Mouse (Mus musculus) ES-E14 (cell line): Measurements from ENCODE around the gene Trpm4. TPM values are rescaled to one million over a fixed set of nuclear protein-coding genes. Genes with fewer than 3 reads are reported as not detected.
A peak's percentile ranks its signal among the peaks of the same experiment; 100 is the strongest.

Experiments
- DNase-seq: peaks from one replicate; pipeline ENCODE4 v3.0.0-alpha.2; 2013; ENCODE audit warnings: low read depth, low spot score
- H3K27ac ChIP-seq: 2 replicates; pipeline ENCODE4 v1.5.1; 2012; ENCODE audit warnings: low read depth, mild to moderate bottlenecking, low read length, moderate library complexity, mixed read lengths; ENCODE audit not compliant: poor library complexity, insufficient read depth, severe bottlenecking
- H3K36me3 ChIP-seq: 2 replicates; pipeline ENCODE4 v1.6.1; 2012; ENCODE audit warnings: mild to moderate bottlenecking, low read length, moderate library complexity, mixed read lengths; ENCODE audit not compliant: control insufficient read depth, poor library complexity, insufficient read depth, severe bottlenecking
- H3K4me1 ChIP-seq, 2 experiments: fragments of 150-350 bp in 1 of 2; sonication (generic) in 1 of 2; 2 replicates each; pipeline ENCODE4 v1.6.1; 2012; ENCODE audit warnings: low read length in 2 of 2, mild to moderate bottlenecking in 1 of 2, mixed read lengths in 1 of 2; ENCODE audit not compliant: control insufficient read depth in 2 of 2, insufficient read depth in 2 of 2, poor library complexity in 1 of 2
- H3K4me3 ChIP-seq, 2 experiments: fragments of 150-350 bp in 1 of 2; sonication (generic) in 1 of 2; 2 replicates each; pipeline ENCODE4 v1.5.1; 2012; ENCODE audit warnings: low read length in 2 of 2, low read depth in 1 of 2, mild to moderate bottlenecking in 1 of 2, mixed read lengths in 1 of 2; ENCODE audit not compliant: insufficient read depth in 1 of 2, poor library complexity in 1 of 2, severe bottlenecking in 1 of 2
- H3K9ac ChIP-seq: 2 replicates; pipeline ENCODE4 v1.6.1; 2012; ENCODE audit warnings: low read depth, mild to moderate bottlenecking, low read length, mixed read lengths; ENCODE audit not compliant: poor library complexity, insufficient read depth, severe bottlenecking
- H3K9me3 ChIP-seq: fragments of 150-350 bp; sonication (generic); 2 replicates; pipeline ENCODE4 v1.6.1; 2012; ENCODE audit warnings: low read depth, mild to moderate bottlenecking, low read length; ENCODE audit not compliant: control insufficient read depth, insufficient read depth
- CHD2 ChIP-seq: IDR thresholded peaks from 2 replicates; pipeline ENCODE4 v1.6.1; 2014; ENCODE audit warnings: mild to moderate bottlenecking, low read depth, low read length, inconsistent platforms
- HCFC1 ChIP-seq: IDR thresholded peaks from 2 replicates; pipeline ENCODE4 v1.6.1; 2012; ENCODE audit warnings: low read length, inconsistent platforms, borderline replicate concordance; ENCODE audit not compliant: insufficient read depth
- MAFK ChIP-seq: IDR thresholded peaks from 2 replicates; pipeline ENCODE4 v1.6.1; 2014; ENCODE audit warnings: mild to moderate bottlenecking, low read depth, low read length, inconsistent platforms; ENCODE audit not compliant: insufficient read depth
- ZC3H11A ChIP-seq: IDR thresholded peaks from 2 replicates; pipeline ENCODE4 v1.6.1; 2012; ENCODE audit warnings: low read depth, mild to moderate bottlenecking, inconsistent platforms, low read length, borderline replicate concordance
- ZNF384 ChIP-seq: IDR thresholded peaks from 2 replicates; pipeline ENCODE4 v1.6.1; 2012; ENCODE audit warnings: low read depth, low read length, inconsistent platforms
- in situ Hi-C, 2 experiments: fragments of 600-800 bp; cut with MboI; formaldehyde crosslinking; loops; one replicate each; pipeline ENCODE4 v1.15.1; 2025; ENCODE audit warnings: low sequenced_read_pairs in 2 of 2, inconsistent platforms in 1 of 2; ENCODE audit not compliant: unreplicated experiment in 2 of 2
- total RNA-seq: library from RNA; depleted of rRNA; stranded (reverse); fragments of 300-350 nt; gene quantifications from 2 replicates; pipeline ENCODE4 v1.2.3, GENCODE M21; 2012

Gene Trpm4
- total RNA-seq, 1 experiment: 26.5 TPM

GRCm38 (mm10) chr7:45325800-45326199 is 7.8 kb downstream of the Trpm4 start:
- Histone ChIP-seq H3K27ac (no peak overlapping the region), H3K9me3 (no peaks in the 10 kb centered on the region), H3K9ac (no peak overlapping the region), H3K4me3 (no peak overlapping the region), H3K36me3 (peaks cover 13% of the 10 kb centered on the region; the same call in 1 of the 2 replicates), H3K4me1 (no peaks in the 10 kb centered on the region)
- no peak for TF ChIP-seq MAFK
- TF ChIP-seq ZC3H11A: no peak
- no peak for TF ChIP-seq CHD2
- no peak for TF ChIP-seq HCFC1
- no peak for TF ChIP-seq ZNF384
- in situ Hi-C loops: no loop called here
- DNase-seq: no peak

GRCm38 (mm10) chr7:45323069-45323468 is 10.5 kb downstream of the Trpm4 start:
- Histone ChIP-seq H3K9me3 (no peaks in the 10 kb centered on the region), H3K36me3 (peaks cover 22% of the 10 kb centered on the region; the same call in 1 of the 2 replicates), H3K4me3 (no peak overlapping the region), H3K4me1 (peaks cover 0 to 3% of the 10 kb centered on the region in 2 experiments; a peak in 1 of 4 replicates), H3K27ac (no peak overlapping the region), H3K9ac (no peak overlapping the region)
- DNase-seq: no peak
- no peak for TF ChIP-seq MAFK
- TF ChIP-seq ZC3H11A: no peak
- no peak for TF ChIP-seq HCFC1
- no peak for TF ChIP-seq ZNF384
- TF ChIP-seq CHD2: no peak
- in situ Hi-C loops: no loop called here

GRCm38 (mm10) chr7:45322245-45322644 is 11.3 kb downstream of the Trpm4 start:
- no peak overlapping the region for H3K4me3 ChIP-seq
- in situ Hi-C loops: no loop called here
- DNase-seq: no peak
- no peak overlapping the region for H3K27ac ChIP-seq
- TF ChIP-seq HCFC1 (peak; percentile 73; the same call in 1 of the 2 replicates), CHD2 (no peak)
- H3K36me3 ChIP-seq: peaks cover 24% of the 10 kb centered on the region; the same call in 1 of the 2 replicates
- H3K4me1 ChIP-seq: peaks cover 0 to 7% of the 10 kb centered on the region in 2 experiments; a peak in 1 of 4 replicates
- H3K9me3 ChIP-seq: no peaks in the 10 kb centered on the region
- no peak overlapping the region for H3K9ac ChIP-seq

- Histone ChIP-seq H3K9me3 (no peaks in the 10 kb centered on the region), H3K36me3 (peaks cover 23% of the 10 kb centered on the region; the same call in 1 of the 2 replicates), H3K4me3 (peak overlapping the region in 1 of 2 experiments; percentile 25; a peak in 1 of 4 replicates), H3K9ac (0 out of 2 replicates have a peak overlapping the region, but pooled peaks have one; percentile 10), H3K27ac (no peak overlapping the region), H3K4me1 (peaks cover 0 to 7% of the 10 kb centered on the region in 2 experiments; a peak in 1 of 4 replicates)
- in situ Hi-C loops: no loop called here
- no peak for DNase-seq
- TF ChIP-seq ZNF384 (no peak), CHD2 (no peak), MAFK (no peak), ZC3H11A (no peak), HCFC1 (no peak)
These were observed 17.0 kb downstream of the Trpm4 start for GRCm38 (mm10) chr7:45316536-45316935.

GRCm38 (mm10) chr7:45315182-45315701 is 18.3 kb downstream of the Trpm4 start:
- no peak overlapping the region for H3K27ac ChIP-seq
- peaks cover 21% of the 10 kb centered on the region; the same call in 1 of the 2 replicates for H3K36me3 ChIP-seq
- TF ChIP-seq ZNF384 (no peak), ZC3H11A (no peak), MAFK (no peak), CHD2 (no peak), HCFC1 (no peak)
- in situ Hi-C loops: no loop called here
- H3K9me3 ChIP-seq: no peaks in the 10 kb centered on the region
- no peak overlapping the region for H3K9ac ChIP-seq
- no peak for DNase-seq
- no peak overlapping the region for H3K4me3 ChIP-seq
- peaks cover 0 to 7% of the 10 kb centered on the region in 2 experiments; a peak in 1 of 4 replicates for H3K4me1 ChIP-seq
